Mouse (Mus musculus) ES-Bruce4 (cell line): Measurements from ENCODE around the gene Dcaf12. TPM values are rescaled to one million over a fixed set of nuclear protein-coding genes. Genes with fewer than 3 reads are reported as not detected.

ENCODE experiments used
- H3K27ac ChIP-seq: 2 replicates; pipeline ENCODE4 v1.5.1; 2012; ENCODE audit warnings: low read length, inconsistent platforms; ENCODE audit not compliant: insufficient read depth
- H3K27me3 ChIP-seq: 2 replicates; pipeline ENCODE4 v1.6.1; 2012; ENCODE audit warnings: mild to moderate bottlenecking, low read length, inconsistent platforms; ENCODE audit not compliant: control insufficient read depth, poor library complexity, insufficient read depth, severe bottlenecking
- H3K36me3 ChIP-seq: 2 replicates; pipeline ENCODE4 v1.6.1; 2012; ENCODE audit warnings: inconsistent platforms, mild to moderate bottlenecking, low read length, moderate library complexity; ENCODE audit not compliant: control insufficient read depth, poor library complexity, insufficient read depth, severe bottlenecking
- H3K4me1 ChIP-seq: one replicate; pipeline ENCODE4 v1.8.1; 2011; ENCODE audit warnings: low read length; ENCODE audit not compliant: control insufficient read depth, insufficient read depth
- H3K4me3 ChIP-seq: 2 replicates; pipeline ENCODE4 v1.5.1; 2011; ENCODE audit warnings: low read depth, mild to moderate bottlenecking, low read length
- H3K9ac ChIP-seq: 2 replicates; pipeline ENCODE4 v1.6.1; 2012; ENCODE audit warnings: low read depth, mild to moderate bottlenecking, inconsistent platforms; ENCODE audit not compliant: poor library complexity, severe bottlenecking
- H3K9me3 ChIP-seq: replicated peaks from 2 replicates; pipeline ENCODE4 v1.6.1; 2012; ENCODE audit warnings: mild to moderate bottlenecking, low read length, inconsistent platforms; ENCODE audit not compliant: control insufficient read depth, poor library complexity, insufficient read depth, severe bottlenecking
- CTCF ChIP-seq: IDR thresholded peaks from one replicate; pipeline ENCODE4 v1.8.1; 2011; ENCODE audit warnings: low read depth, low read length
- EP300 ChIP-seq: IDR thresholded peaks from 2 replicates; pipeline ENCODE4 v1.6.1; 2011; ENCODE audit warnings: low read depth, low read length; ENCODE audit not compliant: insufficient read depth
- POLR2A ChIP-seq: IDR thresholded peaks from one replicate; pipeline ENCODE4 v1.8.1; 2011; ENCODE audit warnings: low read length; ENCODE audit not compliant: insufficient read depth
- polyA plus RNA-seq: library from polyadenylated mRNA; stranded (reverse); fragments of >200 nt; gene quantifications from 2 replicates; pipeline ENCODE4 v1.2.4, GENCODE M21; 2011; ENCODE audit warnings: low read depth; ENCODE audit not compliant: missing spikeins, insufficient read depth, insufficient read length

Gene Dcaf12
- polyA plus RNA-seq, 1 experiment: 51.1 TPM

- Histone ChIP-seq H3K27me3 (no peaks in the 10 kb centered on the region), H3K4me1 (no peaks in the 10 kb centered on the region), H3K27ac (no peak overlapping the region), H3K4me3 (no peak overlapping the region), H3K9ac (no peak overlapping the region), H3K36me3 (no peaks in the 10 kb centered on the region), H3K9me3 (no peaks in the 10 kb centered on the region)
- TF ChIP-seq POLR2A: no peak
- no peak for TF ChIP-seq CTCF
- TF ChIP-seq EP300: no peak
These were observed 21.9 kb upstream of the Dcaf12 start for GRCm38 (mm10) chr4:41336546-41336945.

DNA sequence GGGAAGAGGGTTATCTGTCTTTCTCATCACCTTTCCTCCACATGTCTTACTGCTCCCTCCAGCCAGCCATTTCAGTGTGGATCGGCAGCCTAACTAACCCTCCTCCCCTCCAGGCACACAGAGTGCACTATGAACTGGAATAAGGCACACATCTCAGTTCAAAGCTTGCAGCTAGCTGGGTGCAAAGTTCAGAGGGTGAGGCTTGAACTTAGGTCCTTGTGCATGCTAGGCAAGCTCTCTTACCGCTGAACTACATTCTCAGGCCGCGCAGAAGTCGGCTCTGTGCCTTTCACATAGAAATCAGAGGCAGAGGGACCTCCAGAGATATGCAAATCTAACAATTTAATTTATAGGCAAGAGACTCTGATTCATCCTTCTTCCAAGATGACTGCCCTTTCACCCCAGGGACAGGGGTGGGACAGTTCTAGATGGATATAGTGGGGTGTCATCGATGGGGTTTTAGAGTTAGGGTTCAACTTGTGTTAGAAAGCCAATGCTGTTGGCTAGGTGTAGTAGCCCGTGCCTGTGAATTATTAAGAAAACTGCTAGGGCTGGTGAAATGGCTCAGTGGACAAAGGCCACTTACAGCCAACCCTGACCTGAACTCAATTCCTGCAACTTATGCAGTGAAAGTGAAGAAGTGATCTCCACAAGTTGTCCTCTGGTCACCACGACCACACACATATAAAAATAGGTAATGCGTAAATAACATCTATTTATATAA, 17.2 kb upstream of the Dcaf12 start:
- H3K4me1 ChIP-seq: peaks cover 2% of the 10 kb centered on the region
- no peaks in the 10 kb centered on the region for H3K27me3 ChIP-seq
- TF ChIP-seq POLR2A (no peak), EP300 (no peak), CTCF (no peak)
- no peak overlapping the region for H3K4me3 ChIP-seq
- no peaks in the 10 kb centered on the region for H3K9me3 ChIP-seq
- H3K36me3 ChIP-seq: no peaks in the 10 kb centered on the region
- H3K27ac ChIP-seq: no peak overlapping the region
- no peak overlapping the region for H3K9ac ChIP-seq

DNA sequence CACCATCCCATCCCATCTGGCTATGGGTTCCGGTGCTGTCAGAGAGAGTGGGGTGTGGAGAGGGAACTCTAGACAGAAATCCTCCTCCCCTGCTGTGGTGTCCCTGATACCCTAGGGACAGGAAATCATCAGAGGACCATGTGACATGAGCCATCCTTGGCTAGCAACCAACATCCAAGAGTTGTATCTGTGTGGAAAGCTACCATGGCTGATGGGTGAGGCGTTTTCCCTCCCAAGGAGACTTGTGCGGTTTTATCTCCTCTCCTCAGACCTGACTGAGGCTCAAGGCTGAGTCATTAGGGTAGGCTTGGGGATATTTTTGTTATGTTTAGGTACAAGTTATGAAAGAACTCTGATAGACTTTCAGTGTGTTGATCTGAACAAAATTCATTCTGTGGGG, 16.4 kb upstream of the Dcaf12 start:
- Histone ChIP-seq H3K4me3 (no peak overlapping the region), H3K27me3 (no peaks in the 10 kb centered on the region), H3K36me3 (no peaks in the 10 kb centered on the region), H3K4me1 (peaks cover 2% of the 10 kb centered on the region), H3K9me3 (no peaks in the 10 kb centered on the region), H3K27ac (no peak overlapping the region), H3K9ac (no peak overlapping the region)
- TF ChIP-seq POLR2A: no peak
- TF ChIP-seq EP300: no peak
- TF ChIP-seq CTCF: no peak

DNA sequence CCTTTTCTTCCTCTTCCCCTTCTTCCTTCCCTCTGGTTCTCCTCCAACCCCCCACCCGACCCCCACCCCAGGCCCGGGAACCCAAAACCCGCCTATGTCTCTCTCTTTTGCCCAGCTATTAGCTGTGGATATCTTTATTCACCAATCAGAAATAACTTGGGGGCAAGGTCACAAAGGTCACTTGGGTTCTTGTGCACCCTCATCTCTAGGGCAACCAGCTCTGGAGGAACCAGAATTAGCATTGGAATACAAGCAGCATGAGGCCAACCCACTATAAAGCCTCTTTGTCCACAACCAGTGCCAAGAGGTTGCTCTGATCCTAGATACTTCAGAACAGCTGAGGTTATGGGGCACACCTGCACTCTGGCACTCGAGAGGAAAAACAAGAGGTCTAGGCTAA, 14.8 kb upstream of the Dcaf12 start:
- no peaks in the 10 kb centered on the region for H3K27me3 ChIP-seq
- H3K36me3 ChIP-seq: no peaks in the 10 kb centered on the region
- H3K9me3 ChIP-seq: no peaks in the 10 kb centered on the region
- H3K27ac ChIP-seq: no peak overlapping the region
- no peak overlapping the region for H3K4me3 ChIP-seq
- H3K4me1 ChIP-seq: peaks cover 2% of the 10 kb centered on the region
- no peak for TF ChIP-seq EP300
- TF ChIP-seq POLR2A: no peak
- TF ChIP-seq CTCF: no peak
- H3K9ac ChIP-seq: no peak overlapping the region

DNA sequence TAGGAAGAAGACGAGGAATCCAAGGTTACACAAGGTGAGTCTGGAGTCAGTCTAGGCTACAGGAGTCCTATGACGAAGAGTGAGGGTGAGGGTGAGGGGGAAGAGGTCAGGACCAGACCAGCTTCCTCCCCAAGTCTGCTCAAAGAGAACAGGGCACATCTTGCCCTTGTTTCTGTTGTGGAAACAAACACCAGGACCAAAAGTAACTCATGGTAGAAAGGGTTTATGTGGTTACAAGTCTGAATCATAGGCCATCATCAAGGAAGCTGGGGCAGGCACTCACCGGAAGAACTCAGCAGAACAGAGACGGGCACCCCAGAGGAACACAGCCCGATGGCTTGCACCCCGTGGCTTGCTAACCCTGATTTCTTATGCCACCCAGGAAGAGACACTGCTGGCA, 12.2 kb upstream of the Dcaf12 start:
- TF ChIP-seq EP300 (no peak), POLR2A (no peak), CTCF (no peak)
- Histone ChIP-seq H3K36me3 (no peaks in the 10 kb centered on the region), H3K9me3 (no peaks in the 10 kb centered on the region), H3K27ac (no peak overlapping the region), H3K27me3 (no peaks in the 10 kb centered on the region), H3K4me1 (peaks cover 2% of the 10 kb centered on the region), H3K9ac (no peak overlapping the region), H3K4me3 (no peak overlapping the region)

- Histone ChIP-seq H3K27ac (no peak overlapping the region), H3K9me3 (no peaks in the 10 kb centered on the region), H3K4me3 (no peak overlapping the region), H3K9ac (no peak overlapping the region), H3K27me3 (no peaks in the 10 kb centered on the region), H3K4me1 (no peaks in the 10 kb centered on the region), H3K36me3 (no peaks in the 10 kb centered on the region)
- TF ChIP-seq CTCF: no peak
- no peak for TF ChIP-seq POLR2A
- no peak for TF ChIP-seq EP300
These were observed 6.3 kb upstream of the Dcaf12 start for GRCm38 (mm10) chr4:41320971-41321370.
